Mouse (Mus musculus) hindbrain, postnatal 0 days (tissue): ENCODE results near the gene Irf8. TPM values are rescaled to one million over a fixed set of nuclear protein-coding genes. Genes with fewer than 3 reads are reported as not detected.
"Not testable (repeated sequence)": the region's sequence is repeated elsewhere in the genome, so short reads cannot be mapped to it uniquely, and the experiment has no call there.

Experiments
- ATAC-seq: fragments of 200-750 bp; cut with Nextera tagmentation; 2 replicates; pipeline ENCODE4 v1.8.0; 2017; ENCODE audit warnings: mild to moderate bottlenecking, moderate TSS enrichment, moderate library complexity
- DNase-seq: peaks from one replicate; pipeline ENCODE4 v3.0.0-alpha.2; 2015; ENCODE audit warnings: low spot score
- H3K27ac ChIP-seq: fragments of 300-500 bp; sonication (generic); 2 replicates; pipeline ENCODE4 v1.5.1; 2014; ENCODE audit warnings: mild to moderate bottlenecking
- H3K27me3 ChIP-seq: fragments of 300-500 bp; sonication (generic); 2 replicates; pipeline ENCODE4 v1.6.1; 2014; ENCODE audit warnings: low read length, mixed read lengths; ENCODE audit not compliant: insufficient read depth
- H3K36me3 ChIP-seq: fragments of 300-500 bp; sonication (generic); 2 replicates; pipeline ENCODE4 v1.6.1; 2014; ENCODE audit warnings: low read length, mixed read lengths; ENCODE audit not compliant: insufficient read depth
- H3K4me1 ChIP-seq: fragments of 300-500 bp; sonication (generic); 2 replicates; pipeline ENCODE4 v1.6.1; 2014; ENCODE audit warnings: antibody characterized with exemption, low read length, mixed read lengths; ENCODE audit not compliant: insufficient read depth
- H3K4me2 ChIP-seq: fragments of 300-500 bp; sonication (generic); 2 replicates; pipeline ENCODE4 v1.6.1; 2014; ENCODE audit warnings: low read depth, mild to moderate bottlenecking, low read length, moderate library complexity, mixed read lengths
- H3K4me3 ChIP-seq: fragments of 300-500 bp; sonication (generic); 2 replicates; pipeline ENCODE4 v1.5.1; 2014; ENCODE audit warnings: low read length
- H3K9ac ChIP-seq: fragments of 300-500 bp; sonication (generic); replicated peaks from 2 replicates; pipeline ENCODE4 v1.6.1; 2014; ENCODE audit warnings: mild to moderate bottlenecking, low read length, moderate library complexity, mixed read lengths
- H3K9me3 ChIP-seq: fragments of 300-500 bp; sonication (generic); 2 replicates; pipeline ENCODE4 v1.6.1; 2016; ENCODE audit warnings: low read length, mixed read lengths
- CTCF ChIP-seq: IDR thresholded peaks from 2 replicates; pipeline ENCODE4 v1.5.1; 2016; ENCODE audit warnings: antibody characterized with exemption, control low read depth, low read depth
- WGBS: fragments of 180-500 bp; shearing (Covaris S2); extraction: QIAGEN DNeasy Blood & Tissue Kit; methylation state at CpG from one replicate; pipeline ENCODE4 v1.1.7; 2014; 5-methylcytosine and 5-hydroxymethylcytosine counted together
- polyA plus RNA-seq: library from polyadenylated mRNA; unstranded; fragments of >200 nt; fragmentation: Nextera tagmentation; extraction: Ambion mirVana; gene quantifications from 2 replicates; pipeline ENCODE4 v1.2.1, GENCODE M21; 2015
- total RNA-seq: library from RNA; depleted of rRNA; stranded (reverse); fragments of >200 nt; gene quantifications from 2 replicates; pipeline ENCODE4 v1.2.3, GENCODE M21; 2014

Gene Irf8
- total and polyA plus RNA-seq, 2 experiments from 2014 or later, result 5.2 to 7.7 TPM

DNA sequence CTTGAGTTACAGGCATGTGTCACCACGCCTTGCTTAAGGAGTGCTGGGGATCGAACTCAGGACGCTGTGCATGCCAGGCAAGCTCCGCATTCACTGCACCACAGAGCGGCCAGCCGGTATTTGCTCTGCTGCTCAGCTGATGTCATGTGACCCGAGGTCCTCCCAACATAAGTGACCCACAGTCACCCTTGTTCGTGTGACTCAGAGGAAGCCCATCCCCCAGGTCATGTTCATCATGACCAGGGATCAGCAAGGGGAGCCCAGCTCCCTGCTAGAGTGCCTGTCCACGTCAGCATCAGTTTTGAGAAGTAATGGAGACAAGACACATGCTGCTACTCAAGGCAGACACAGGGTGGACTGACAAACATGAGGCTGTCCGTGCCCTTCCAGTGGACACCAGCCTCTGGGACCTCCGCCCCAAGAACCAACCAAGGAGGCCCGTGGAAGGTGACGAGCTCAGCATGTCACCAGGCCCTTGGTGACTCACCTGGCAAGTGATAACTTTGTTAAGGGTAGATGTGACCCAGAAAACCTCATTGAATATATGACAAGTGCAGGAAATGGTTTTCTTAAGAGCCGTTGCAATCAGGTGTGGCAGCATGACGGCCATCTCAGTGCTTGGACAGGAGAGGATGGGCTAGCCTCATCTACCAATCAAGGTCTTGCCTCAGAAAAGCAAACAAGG lies 20.0 kb upstream of the Irf8 start:
- DNase-seq, result no peak
- TF ChIP-seq CTCF, result no peak
- no peak overlapping the region for H3K4me2 ChIP-seq
- H3K4me1 ChIP-seq, result no peaks in the 10 kb centered on the region
- H3K9me3 ChIP-seq, result no peaks in the 10 kb centered on the region
- H3K27me3 ChIP-seq, result no peaks in the 10 kb centered on the region
- no peak overlapping the region for H3K9ac ChIP-seq
- H3K4me3 ChIP-seq, result no peak overlapping the region
- WGBS, result 85% methylated on average over 15 of the region's 15 CpGs
- no peak for ATAC-seq
- H3K27ac ChIP-seq, result no peak overlapping the region
- H3K36me3 ChIP-seq, result no peaks in the 10 kb centered on the region

DNA sequence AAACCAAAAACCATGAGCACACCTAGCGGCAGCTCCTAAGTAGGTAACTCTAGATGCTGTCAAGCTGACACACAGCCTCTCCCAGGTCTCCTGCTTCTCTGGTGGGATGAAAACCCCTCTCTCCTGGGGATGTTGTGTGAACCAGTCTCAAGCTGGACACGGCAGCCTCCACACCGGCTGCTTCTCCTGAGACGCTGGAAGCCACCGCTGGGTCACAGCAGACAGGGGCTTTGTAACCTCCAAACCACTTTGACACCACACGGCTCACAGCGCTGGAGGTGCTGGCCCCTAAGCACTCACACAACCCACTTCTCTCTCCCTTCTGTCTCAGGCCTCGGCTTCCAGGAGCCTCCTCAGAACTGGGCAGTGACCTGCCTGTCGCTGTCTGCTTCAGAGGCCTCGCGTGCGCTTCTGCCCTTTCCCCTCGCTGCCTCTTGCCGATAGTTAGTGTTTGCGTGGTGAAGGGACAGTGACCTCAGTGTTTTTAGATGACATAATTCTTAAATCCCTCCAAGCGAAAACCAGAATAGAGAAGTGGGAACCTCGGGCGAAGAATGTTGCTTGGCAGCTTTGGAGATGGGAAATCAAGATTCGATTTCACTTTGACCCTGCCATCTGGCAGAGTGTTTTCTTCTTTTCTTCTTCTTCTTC lies 16.4 kb upstream of the Irf8 start:
- Histone ChIP-seq H3K9me3 (no peaks in the 10 kb centered on the region), H3K36me3 (no peaks in the 10 kb centered on the region), H3K4me2 (no peak overlapping the region), H3K9ac (no peak overlapping the region), H3K27me3 (no peaks in the 10 kb centered on the region), H3K4me1 (no peaks in the 10 kb centered on the region), H3K4me3 (no peak overlapping the region), H3K27ac (no peak overlapping the region)
- WGBS, result 73% methylated on average over 19 of the region's 19 CpGs
- ATAC-seq, result no peak
- no peak for DNase-seq
- no peak for TF ChIP-seq CTCF

GRCm38 (mm10) chr8:120723025-120723424 lies 13.1 kb upstream of the Irf8 start:
- Histone ChIP-seq H3K4me3 (no peak overlapping the region), H3K27me3 (no peaks in the 10 kb centered on the region), H3K4me2 (no peak overlapping the region), H3K4me1 (no peaks in the 10 kb centered on the region), H3K9ac (no peak overlapping the region), H3K36me3 (no peaks in the 10 kb centered on the region), H3K9me3 (no peaks in the 10 kb centered on the region), H3K27ac (no peak overlapping the region)
- TF ChIP-seq CTCF, result peak; percentile 35
- no peak for ATAC-seq
- WGBS, result 76% methylated on average over 6 of the region's 6 CpGs
- no peak for DNase-seq

DNA sequence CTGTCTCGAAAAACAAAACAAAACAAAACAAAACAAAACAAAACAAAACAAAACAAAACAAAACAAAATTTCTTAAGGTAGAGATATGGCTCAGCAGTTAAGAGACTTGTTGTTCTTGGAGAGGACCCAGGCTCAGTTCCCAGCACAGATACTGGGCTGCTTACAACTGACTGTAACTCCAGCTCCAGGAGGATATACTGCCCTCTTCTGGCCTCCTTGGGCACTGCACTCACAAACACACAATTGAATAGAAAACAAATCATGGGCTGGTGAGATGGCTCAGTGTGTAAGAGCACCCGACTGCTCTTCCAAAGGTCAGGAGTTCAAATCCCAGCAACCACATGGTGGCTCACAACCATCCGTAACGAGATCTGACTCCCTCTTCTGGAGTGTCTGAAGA lies 12.1 kb upstream of the Irf8 start:
- not testable (repeated sequence) for H3K36me3 ChIP-seq, H3K27ac ChIP-seq, ATAC-seq, H3K4me2 ChIP-seq, H3K27me3 ChIP-seq, H3K4me3 ChIP-seq, H3K9ac ChIP-seq, H3K9me3 ChIP-seq, H3K4me1 ChIP-seq, DNase-seq
- 98% methylated on average over 2 of the region's 4 CpGs for WGBS
- TF ChIP-seq CTCF, result peak; percentile 34

DNA sequence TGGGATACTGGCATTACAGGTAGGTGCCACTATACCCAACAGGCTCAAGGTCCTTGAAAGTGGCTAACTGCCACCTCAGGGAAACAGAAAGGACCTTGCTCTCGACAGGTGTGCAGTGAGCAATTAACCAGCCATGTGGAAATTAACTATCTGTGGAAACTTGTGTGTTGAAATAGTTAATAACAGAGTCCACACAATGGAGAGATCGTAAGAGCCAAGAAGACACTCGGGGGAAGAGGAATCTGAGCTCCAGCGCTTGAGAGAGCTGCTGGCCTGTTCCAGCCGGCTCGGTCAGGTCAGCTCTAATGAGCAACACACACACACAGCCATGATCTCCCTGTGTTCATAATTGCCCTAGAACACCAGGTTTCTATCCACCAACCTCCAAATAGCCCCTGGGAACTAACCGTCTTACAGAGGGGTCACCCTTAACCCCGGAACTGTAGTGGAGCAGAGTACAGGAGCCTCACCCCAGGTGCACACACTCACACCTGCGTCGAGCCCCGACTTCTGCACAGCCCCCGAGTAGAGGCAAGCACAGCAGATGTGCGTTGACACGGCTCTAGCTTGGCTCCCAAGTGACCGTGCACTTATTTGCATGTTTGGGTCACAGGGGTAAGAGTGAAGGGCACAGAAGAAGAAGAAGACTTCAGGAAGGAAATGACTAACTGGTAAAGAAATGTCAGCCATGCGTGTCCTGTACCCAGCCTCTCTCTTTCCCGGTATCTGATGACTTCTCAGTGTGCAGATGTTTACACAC lies 11.2 kb upstream of the Irf8 start:
- Histone ChIP-seq H3K4me2 (no peak overlapping the region), H3K27ac (no peak overlapping the region), H3K36me3 (no peaks in the 10 kb centered on the region), H3K27me3 (no peaks in the 10 kb centered on the region), H3K4me1 (no peaks in the 10 kb centered on the region), H3K9ac (no peak overlapping the region), H3K9me3 (no peaks in the 10 kb centered on the region), H3K4me3 (no peak overlapping the region)
- no peak for TF ChIP-seq CTCF
- ATAC-seq (no peak), DNase-seq (no peak)
- 79% methylated on average over 17 of the region's 17 CpGs for WGBS

- no peak for DNase-seq
- no peaks in the 10 kb centered on the region for H3K27me3 ChIP-seq
- no peak overlapping the region for H3K9ac ChIP-seq
- no peak for TF ChIP-seq CTCF
- H3K4me2 ChIP-seq, result no peak overlapping the region
- no peaks in the 10 kb centered on the region for H3K36me3 ChIP-seq
- ATAC-seq, result no peak
- no peaks in the 10 kb centered on the region for H3K9me3 ChIP-seq
- H3K4me3 ChIP-seq, result no peak overlapping the region
- no peaks in the 10 kb centered on the region for H3K4me1 ChIP-seq
- no peak overlapping the region for H3K27ac ChIP-seq
- whole genome bisulfite sequencing, result 92% methylated on average over 5 of the region's 5 CpGs
Measured at GRCm38 (mm10) chr8:120725576-120725950, 10.6 kb upstream of the Irf8 start.

DNA sequence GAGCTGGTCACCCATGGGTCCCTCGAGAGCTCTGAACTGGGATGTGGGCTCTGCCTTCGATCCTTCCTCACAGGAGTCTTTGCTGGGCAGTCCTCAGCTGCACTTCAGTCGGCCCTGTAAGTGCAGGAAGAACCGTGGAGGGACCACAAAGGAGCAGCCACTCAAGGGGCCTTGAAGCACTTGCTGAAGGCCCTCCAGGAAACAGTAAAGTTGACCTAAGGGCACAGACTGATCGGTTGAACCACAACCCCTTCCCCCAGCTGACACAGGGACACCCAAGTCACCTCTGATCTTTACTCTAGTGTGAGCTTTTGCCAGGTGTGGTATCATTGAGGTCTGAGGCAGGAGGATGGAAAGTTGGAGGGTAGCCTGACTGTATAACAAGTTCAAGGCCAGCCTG lies 10.1 kb upstream of the Irf8 start:
- Histone ChIP-seq H3K9me3 (no peaks in the 10 kb centered on the region), H3K27me3 (no peaks in the 10 kb centered on the region), H3K36me3 (no peaks in the 10 kb centered on the region), H3K4me2 (no peak overlapping the region), H3K9ac (no peak overlapping the region), H3K4me1 (no peaks in the 10 kb centered on the region), H3K27ac (no peak overlapping the region), H3K4me3 (no peak overlapping the region)
- 70% methylated on average over 5 of the region's 5 CpGs for WGBS
- no peak for TF ChIP-seq CTCF
- ATAC-seq (no peak), DNase-seq (no peak)
